In the genomic region with DNA sequence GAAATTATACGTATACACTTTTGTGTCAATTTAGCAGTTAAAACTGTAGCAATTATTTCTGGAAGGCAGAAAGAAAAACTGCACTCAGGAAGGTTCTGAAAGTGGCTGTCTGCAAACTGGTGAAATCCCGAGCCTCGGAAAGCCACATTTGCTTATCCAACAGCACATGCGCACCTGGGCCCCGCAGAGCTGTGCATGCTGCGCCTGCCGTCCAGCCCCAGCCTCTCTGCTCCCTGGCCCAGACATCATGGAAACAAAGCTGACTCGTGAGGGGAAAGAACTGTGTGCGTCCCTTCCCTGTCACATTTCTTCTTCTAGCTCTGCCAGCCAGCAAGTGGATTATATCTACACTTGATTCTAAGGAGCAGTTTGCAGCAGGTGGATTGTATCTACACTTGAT, we compare ENCODE assay signal across 10 mouse cellular contexts.
DNase-seq lines count a peak whose midpoint lies in the region; ATAC-seq lines count a peak whose summit lies in the region.
"Had no signal": no experiment of that assay in that cellular context is flagged by ENCODE, and none has a peak within 500 bp of the region (broad histone marks: within the 10 kb centered on the region; RNA-seq: fewer than 3 reads in every experiment).

No protein-coding gene starts in this region.

- H3K27ac ChIP-seq in liver, embryonic 12.5 days, result no peak overlapping the region
- H3K27ac ChIP-seq: neural tube, embryonic 12.5 days had no signal

- 69% methylated on average over 9 of the region's 9 CpGs for whole genome bisulfite sequencing in liver, embryonic 12.5 days (ENCODE audit: insufficient replicate concordance)

- H3K27me3 ChIP-seq in liver, embryonic 12.5 days (replicated peaks), result no peaks in the 10 kb centered on the region
- H3K27me3 ChIP-seq: neural tube, embryonic 12.5 days; Patski had no signal

- no peaks in the 10 kb centered on the region for H3K9me3 ChIP-seq in liver, embryonic 12.5 days (replicated peaks)
- H3K9me3 ChIP-seq: neural tube, embryonic 12.5 days had no signal

- intact Hi-C loops in left cerebral cortex, postnatal 14 days (cut with DNase I), result no loop called here

- H3K36me3 ChIP-seq in liver, embryonic 12.5 days, result no peaks in the 10 kb centered on the region
- H3K36me3 ChIP-seq: neural tube, embryonic 12.5 days had no signal

- H3K4me3 ChIP-seq in liver, embryonic 12.5 days, result no peak overlapping the region
- H3K4me3 ChIP-seq: neural tube, embryonic 12.5 days had no signal

- DNase-seq in left cerebral cortex, postnatal 14 days (ENCODE audit: low spot score in 2 of 2), result peak; percentile 31 to 35
- no peak for DNase-seq in left cerebral cortex, adult 11 months (ENCODE audit: low spot score)
- peak; percentile 49 for DNase-seq in ES-CJ7 (ENCODE audit: low read depth, low spot score)
- peak; percentile 58 for DNase-seq in cerebellum, adult 11-12 months
- peak; percentile 9 to 28 for DNase-seq in kidney, postnatal 36 days
- no peak for DNase-seq in natural killer cell, adult 2 months (ENCODE audit: low spot score in 2 of 2)
- no peak for DNase-seq in layer of hippocampus, adult 18-20 months (ENCODE audit: low spot score in 2 of 2)

- ATAC-seq in liver, embryonic 12.5 days, result no peak
- ATAC-seq: Patski had no signal

- no peaks in the 10 kb centered on the region for H3K4me1 ChIP-seq in liver, embryonic 12.5 days
- H3K4me1 ChIP-seq: neural tube, embryonic 12.5 days had no signal

- no peak overlapping the region for H3K9ac ChIP-seq in liver, embryonic 12.5 days
- H3K9ac ChIP-seq: neural tube, embryonic 12.5 days had no signal

- H3K4me2 ChIP-seq in liver, embryonic 12.5 days, result no peak overlapping the region
- H3K4me2 ChIP-seq: neural tube, embryonic 12.5 days had no signal

Comparison
In these comparisons a context has a peak if more than half of its experiments do, and no peak if none do; other contexts are left out.
1. DNase-seq: peak in left cerebral cortex, postnatal 14 days (2 of 2), ES-CJ7 (single experiment), cerebellum, adult 11-12 months (single experiment) and kidney, postnatal 36 days (2 of 2); none in left cerebral cortex, adult 11 months (single experiment), natural killer cell, adult 2 months (0 of 2) and layer of hippocampus, adult 18-20 months (0 of 2).